Mouse (Mus musculus) cerebral cortex, adult 2 months (tissue): ENCODE results near the gene Rps3a1.

Source experiments
- WGBS: fragments of 180-500 bp; shearing (Covaris S2); methylation state at CpG from one replicate; pipeline ENCODE4 v1.1.7; 2018; 5-methylcytosine and 5-hydroxymethylcytosine counted together

The Rps3a1 gene

GRCm38 (mm10) chr3:86114659-86115338, 27.7 kb downstream of the Rps3a1 start:
- 45% methylated on average over 12 of the region's 12 CpGs for WGBS

GRCm38 (mm10) chr3:86112766-86113165, 29.7 kb downstream of the Rps3a1 start:
- WGBS, result 57% methylated on average over 7 of the region's 7 CpGs

- WGBS, result 48% methylated on average over 10 of the region's 10 CpGs
Measured at GRCm38 (mm10) chr3:86110077-86110476, 32.4 kb downstream of the Rps3a1 start.

- 54% methylated on average over 7 of the region's 7 CpGs for WGBS
Measured at GRCm38 (mm10) chr3:86109099-86109498, 33.4 kb downstream of the Rps3a1 start.

- 76% methylated on average over 4 of the region's 4 CpGs for WGBS
Measured at GRCm38 (mm10) chr3:86108576-86108975, 33.9 kb downstream of the Rps3a1 start.

GRCm38 (mm10) chr3:86107637-86108539, 34.6 kb downstream of the Rps3a1 start:
- 80% methylated on average over 8 of the region's 8 CpGs for WGBS

GRCm38 (mm10) chr3:86106086-86106632, 36.3 kb downstream of the Rps3a1 start:
- WGBS, result 80% methylated on average over 8 of the region's 8 CpGs

- 92% methylated on average over 4 of the region's 4 CpGs for WGBS
Measured at GRCm38 (mm10) chr3:86104909-86105308, 37.6 kb downstream of the Rps3a1 start.

- 81% methylated on average over 7 of the region's 7 CpGs for WGBS
Measured at GRCm38 (mm10) chr3:86104433-86104832, 38.1 kb downstream of the Rps3a1 start.

- WGBS, result 47% methylated on average over 18 of the region's 18 CpGs
Measured at GRCm38 (mm10) chr3:86103449-86104291, 38.8 kb downstream of the Rps3a1 start.

GRCm38 (mm10) chr3:86101956-86102355, 40.5 kb downstream of the Rps3a1 start:
- WGBS, result 91% methylated on average over 6 of the region's 6 CpGs

- 82% methylated on average over 5 of the region's 5 CpGs for WGBS
Measured at GRCm38 (mm10) chr3:86093907-86094306, 48.6 kb downstream of the Rps3a1 start.

- 56% methylated on average over 6 of the region's 6 CpGs for WGBS
Measured at GRCm38 (mm10) chr3:86093213-86093845, 49.2 kb downstream of the Rps3a1 start.
